Mouse (Mus musculus): ENCODE data around the gene Arhgef15. TPM values are rescaled to one million over a fixed set of nuclear protein-coding genes. Genes with fewer than 3 reads are reported as not detected.
"Not testable (repeated sequence)": the region's sequence is repeated elsewhere in the genome, so short reads cannot be mapped to it uniquely, and the experiment has no call there.

Gene Arhgef15
- total RNA-seq, 2 experiments from 2014 or later = 6.9 to 7.8 TPM

DNA sequence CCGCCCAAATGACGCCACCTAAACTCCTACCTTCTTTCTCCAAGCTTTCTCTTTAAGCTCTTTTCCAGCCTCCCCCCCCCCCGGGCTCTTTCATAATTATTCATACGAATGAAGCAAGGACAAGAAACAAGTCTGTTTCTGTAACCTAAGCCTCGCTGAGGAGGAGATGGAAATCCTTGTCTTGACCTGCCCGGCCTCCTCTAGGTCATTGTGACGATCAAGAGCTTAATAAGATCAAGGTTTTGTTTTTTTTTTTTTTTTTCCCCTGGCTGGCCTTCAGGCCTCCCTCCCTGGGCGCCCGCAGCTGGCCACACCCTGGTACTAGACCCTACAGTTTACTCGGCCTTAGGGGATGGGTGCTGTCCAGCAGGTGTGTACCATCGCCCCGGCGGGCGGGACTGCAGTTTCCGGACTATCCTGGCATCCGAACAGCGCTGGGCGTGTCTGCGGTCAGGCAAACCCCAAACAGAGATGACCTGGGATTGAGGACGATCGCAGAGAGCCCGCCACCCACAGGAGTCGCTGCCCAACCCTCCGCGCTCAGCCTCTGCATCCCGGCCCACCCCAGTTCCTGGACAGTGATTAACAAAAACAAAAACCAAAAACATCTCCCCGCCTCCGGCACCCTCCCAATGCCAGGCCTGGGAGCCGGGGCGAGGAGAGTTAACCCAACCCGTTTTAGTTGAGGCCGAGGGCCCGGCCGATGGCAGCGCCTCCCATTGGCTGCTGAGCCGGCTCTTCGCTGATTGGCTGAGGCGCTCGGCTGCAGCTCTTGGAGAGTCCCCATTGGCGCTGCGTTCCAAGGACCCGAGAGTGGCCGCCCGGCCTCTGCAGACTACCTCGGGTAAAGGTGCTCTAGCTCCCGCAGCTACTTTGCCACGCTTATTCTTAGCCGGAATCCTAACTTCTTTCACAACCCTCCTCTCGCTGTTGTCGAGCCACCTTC, 10.3 kb upstream of the Arhgef15 start, which contains the start of gene Slc25a35:
Gene Slc25a35, plus strand, starts transcription at position 795 of the 946 bp plus-strand sequence.
- intact Hi-C loops (cut with DNase I) = no loop called here
- DNase-seq = peak; percentile 84 to 89

DNA sequence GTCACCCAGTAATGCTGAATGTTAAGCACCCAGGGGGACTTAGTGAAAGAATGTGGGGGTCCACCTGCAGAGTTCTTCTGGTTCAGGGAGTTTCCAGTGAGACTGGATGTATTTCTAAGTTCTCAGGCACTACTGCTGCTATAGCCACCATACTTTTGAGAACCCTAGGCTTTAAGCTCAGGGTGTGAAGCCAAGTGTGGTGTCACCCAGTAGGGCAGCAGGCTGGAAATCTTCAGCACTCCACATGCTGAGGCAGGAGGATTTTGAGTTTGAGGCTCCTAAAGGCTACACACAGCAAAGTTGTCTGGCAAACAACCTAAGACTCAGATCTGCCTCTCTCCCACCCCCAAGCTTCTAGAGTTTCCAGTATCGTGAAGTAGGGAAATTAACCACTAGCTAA, 9.3 kb upstream of the Arhgef15 start:
- no peak for DNase-seq
- intact Hi-C loops (cut with DNase I) = no loop called here

DNA sequence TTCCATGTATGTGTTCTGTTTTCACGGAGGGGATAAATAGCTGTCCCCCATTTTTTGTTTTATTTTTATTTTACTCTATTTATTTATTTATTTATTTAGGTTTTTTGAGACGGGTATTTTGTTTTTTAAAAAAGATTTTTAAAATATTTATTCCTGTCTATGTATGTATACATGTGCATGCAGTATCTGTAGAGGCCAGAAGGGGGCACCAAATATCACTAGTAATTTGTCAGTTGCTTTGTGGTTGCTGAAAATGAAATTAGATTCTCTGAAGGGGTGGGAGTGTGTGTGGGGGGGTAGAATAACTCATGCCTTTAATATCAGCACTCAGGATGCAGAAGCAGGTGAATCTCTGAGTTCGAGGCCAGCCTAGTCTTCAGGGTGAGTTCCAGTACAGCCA, 8.6 kb upstream of the Arhgef15 start:
- intact Hi-C loops (cut with DNase I) = no loop called here
- DNase-seq = peak in 1 of 2 experiments; percentile 30

DNA sequence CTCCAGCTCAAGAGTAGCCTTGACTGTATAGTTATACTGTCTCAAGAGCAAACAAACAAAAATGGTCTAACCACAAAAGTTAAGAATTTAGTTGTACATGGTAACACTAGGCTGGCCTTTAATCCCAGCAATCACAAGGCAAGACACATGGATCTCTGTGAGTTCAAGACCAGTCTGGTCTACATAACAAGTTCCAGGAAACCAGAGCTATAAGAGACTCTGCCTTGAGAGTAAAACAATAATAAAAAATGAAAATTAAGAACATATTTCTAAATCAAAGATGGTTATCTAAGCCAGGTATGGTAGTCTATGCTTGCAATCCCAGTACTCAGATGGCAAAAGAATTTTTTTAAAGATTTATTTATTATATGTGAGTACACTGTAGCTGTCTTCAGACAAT, 7.8 kb upstream of the Arhgef15 start:
- no peak for DNase-seq
- intact Hi-C loops (cut with DNase I) = no loop called here

DNA sequence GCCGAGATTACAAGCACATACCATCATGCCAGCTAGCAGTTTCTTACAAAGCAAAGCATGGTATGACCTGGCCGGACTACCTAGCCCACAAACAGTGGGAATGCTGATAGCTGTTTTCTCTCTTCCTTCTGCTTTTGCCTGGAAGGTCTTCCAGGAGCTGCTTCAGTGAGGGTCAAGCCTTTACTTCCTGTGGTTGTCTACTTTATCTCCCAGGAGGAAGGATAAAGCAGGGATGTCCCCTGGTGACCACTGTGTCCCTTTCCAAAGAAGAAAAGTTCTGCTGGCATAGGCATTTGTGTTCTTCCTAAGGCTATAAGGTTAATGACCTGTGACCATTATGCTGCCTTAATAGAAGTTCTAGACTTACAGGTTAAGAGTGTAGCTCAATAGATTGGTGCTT, 6.1 kb upstream of the Arhgef15 start:
- intact Hi-C loops (cut with DNase I) = no loop called here

DNA sequence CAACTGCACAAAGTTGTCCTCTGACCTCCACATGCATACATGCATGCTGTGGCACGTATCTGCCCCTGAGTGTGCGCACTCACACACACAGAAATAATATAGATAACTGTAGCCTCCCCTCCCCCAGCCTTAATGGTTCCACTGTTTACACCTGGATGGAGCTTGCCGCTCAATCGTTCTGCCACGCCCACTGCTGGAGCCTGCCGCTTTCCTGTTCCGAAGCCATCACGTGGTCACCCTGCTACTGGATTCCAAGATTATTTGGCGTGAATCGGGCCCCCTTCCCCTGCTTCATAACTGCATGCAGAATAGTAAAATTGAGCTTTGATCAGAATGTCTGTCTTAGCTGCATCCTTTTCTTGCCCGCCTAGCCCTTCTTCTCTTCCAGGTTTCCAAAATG, 4.9 kb upstream of the Arhgef15 start:
- intact Hi-C loops (cut with DNase I); DNase-seq: not testable (repeated sequence)

More for the DNA sequence above, 6.1 kb upstream of the Arhgef15 start:
- DNase-seq = no peak

DNA sequence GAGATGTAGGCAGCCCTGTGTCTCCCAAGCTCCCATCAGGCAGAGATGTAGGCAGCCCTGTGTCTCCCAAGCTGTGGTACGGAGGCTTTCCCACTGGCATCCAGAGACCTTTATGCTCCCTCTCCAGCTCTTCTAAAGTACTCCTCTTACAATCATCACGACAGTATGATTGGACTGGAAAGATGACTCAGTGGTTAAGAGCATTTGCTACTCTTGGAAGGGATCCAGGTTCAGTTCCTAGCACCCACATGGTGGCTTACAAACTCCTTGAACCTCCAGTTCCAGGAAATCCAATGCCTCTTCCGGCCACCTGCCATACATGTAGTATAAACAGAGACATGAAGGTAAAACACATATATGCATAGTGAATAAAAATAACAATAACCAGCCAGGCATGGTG, 4.3 kb upstream of the Arhgef15 start:
- intact Hi-C loops (cut with DNase I) = no loop called here

DNA sequence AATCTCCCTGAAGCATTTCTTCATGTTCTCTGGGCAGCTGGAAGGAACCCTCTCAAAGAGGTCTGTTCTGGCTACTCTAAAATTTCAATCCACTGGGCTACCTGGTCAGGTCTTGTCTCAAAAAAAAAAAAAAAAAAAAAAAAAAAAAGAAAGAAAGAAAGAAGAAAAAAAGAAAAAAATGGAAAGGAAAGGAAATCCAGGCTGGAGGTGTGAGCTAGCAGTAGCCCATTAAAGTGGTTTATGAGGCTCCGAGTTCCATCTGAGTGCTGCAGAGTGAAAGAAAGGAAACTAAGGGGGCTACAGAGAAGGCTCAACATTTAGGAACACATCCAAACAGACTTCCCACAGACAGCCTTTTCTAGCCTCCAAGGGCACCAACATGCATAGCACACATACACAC, 691 bp upstream of the Arhgef15 start:
- DNase-seq = no peak
- intact Hi-C loops (cut with DNase I) = no loop called here

More for the DNA sequence above, 4.3 kb upstream of the Arhgef15 start:
- DNase-seq = no peak

DNA sequence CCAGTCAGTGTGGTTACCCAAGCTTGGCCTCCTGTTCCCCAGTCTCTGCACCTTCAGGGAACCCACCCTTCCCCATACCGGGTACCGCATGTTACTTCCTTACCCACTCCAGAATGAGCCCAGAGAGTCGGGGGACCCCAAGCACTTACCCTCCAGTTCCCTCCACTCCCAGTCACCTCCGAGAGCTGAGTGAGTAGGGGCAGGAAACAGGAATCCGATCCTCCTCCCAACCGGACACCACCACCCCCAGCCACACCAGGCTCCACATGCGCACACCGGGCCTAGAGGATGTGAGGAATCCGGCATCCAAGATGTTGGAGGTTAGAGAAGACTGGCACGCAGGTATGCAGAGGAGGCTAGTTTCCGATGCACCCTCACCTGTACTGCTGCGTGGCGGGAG, 583 bp downstream of the Arhgef15 start:
- DNase-seq = no peak
- intact Hi-C loops (cut with DNase I) = no loop called here

DNA sequence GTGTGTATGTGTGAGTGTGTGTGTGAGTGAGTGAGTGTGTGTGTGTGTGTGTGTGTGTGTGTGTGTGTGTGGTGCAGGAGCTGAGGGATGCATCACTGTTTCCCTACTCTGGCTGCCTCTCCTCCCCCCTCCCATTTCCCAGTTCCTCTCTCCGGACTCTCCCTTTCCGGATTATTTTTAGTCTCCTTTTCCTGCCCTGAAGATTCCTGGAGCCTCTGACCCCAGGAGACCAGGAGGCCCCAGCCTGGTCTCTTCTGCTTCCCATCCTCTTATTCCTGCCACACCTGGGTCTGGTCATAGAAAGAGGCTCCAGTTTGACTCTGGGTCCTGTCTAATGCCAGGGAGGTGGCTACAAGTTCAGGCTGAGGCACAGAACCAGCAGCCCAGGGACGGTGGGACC, 1.2 kb downstream of the Arhgef15 start:
- intact Hi-C loops (cut with DNase I) = no loop called here
- no peak for DNase-seq

DNA sequence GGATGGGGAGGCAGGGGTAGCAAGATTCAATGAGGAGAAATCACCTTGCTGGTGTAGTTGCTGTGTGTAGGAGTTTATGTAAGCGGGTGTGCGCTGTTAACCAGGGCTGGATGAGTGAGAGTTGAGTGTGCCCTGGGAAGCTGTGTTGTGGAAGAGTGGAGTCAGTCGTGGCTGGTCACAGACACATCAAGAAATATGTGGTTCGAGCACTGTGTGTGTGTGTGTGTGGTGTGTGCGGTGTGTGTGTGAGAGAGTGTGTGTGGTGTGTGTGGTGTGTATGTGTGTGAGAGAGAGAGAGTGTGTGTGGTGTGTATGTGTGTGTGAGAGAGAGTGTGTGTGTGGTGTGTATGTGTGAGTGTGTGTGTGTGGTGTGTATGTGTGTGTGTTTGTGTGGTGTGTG, 1.8 kb downstream of the Arhgef15 start:
- intact Hi-C loops (cut with DNase I) = no loop called here
- DNase-seq = no peak

DNA sequence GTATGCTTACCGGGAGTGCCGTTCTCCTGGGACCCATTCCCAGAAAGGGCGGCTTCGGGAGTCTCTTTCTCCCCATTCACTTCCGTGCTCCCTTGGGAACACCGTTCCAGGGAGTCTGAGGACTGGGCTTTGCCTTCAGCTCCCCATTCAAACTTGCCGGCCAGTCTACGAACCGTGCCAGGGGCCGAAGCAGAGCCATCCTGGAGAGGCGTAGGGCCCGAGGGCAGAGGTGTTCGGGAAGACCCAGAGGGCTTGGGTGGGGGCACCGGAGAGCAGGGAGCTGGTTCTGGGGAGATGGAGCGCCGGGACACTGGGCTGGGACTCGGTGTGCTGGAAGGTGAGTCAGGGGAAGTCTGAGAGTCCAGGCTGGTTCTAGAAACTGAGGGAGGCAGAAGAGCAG, 2.9 kb downstream of the Arhgef15 start:
- no peak for DNase-seq
- intact Hi-C loops (cut with DNase I) = loop anchor here (5.0 kb wide), 1 partner anchor 47 kb away; no protein-coding TSS in a partner anchor

DNA sequence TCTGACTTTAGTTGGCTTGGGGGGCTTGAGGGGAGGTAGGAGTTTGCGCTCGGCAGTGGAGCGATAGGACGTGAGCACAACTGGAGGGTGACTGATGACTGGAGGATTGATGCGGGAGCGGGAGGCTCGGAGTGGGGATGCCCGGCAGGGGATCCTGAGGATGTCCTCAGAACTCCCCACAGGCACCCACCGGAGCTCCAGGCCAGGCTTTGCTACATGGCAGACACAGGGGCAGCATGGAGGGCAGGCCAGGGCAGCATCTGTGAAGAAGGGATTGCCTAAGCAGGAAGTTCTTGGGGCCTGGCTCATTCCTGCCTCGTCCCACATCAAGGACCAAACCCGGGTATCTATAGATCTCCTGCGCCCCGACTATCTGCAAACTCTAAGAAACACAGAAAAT, 3.4 kb downstream of the Arhgef15 start:
- DNase-seq = no peak
- intact Hi-C loops (cut with DNase I) = loop anchor here (5.0 kb wide), 1 partner anchor 47 kb away; no protein-coding TSS in a partner anchor

DNA sequence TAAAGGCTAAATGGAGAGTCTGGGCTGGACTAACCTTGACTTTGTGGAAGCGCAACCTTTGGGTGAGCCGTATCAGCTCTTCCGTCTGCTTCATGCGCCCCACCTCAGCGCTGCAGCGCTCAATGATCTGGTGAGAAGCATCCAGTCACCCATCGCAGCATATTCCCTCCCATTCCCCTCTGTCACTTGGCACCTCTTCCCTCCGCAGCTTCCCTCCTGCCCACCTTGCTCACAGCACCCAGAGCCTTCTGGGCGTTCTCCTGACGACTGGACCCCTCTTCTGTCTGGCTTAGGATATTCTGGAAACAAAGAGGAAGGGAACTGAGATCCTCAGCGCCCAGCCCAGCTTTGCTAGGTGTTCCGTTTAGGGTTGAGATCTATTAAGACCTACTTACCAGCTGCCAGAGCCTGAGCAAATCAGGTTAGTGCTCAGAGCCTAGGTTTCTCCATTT, 9.7 kb downstream of the Arhgef15 start:
- DNase-seq = no peak
- intact Hi-C loops (cut with DNase I) = no loop called here

DNA sequence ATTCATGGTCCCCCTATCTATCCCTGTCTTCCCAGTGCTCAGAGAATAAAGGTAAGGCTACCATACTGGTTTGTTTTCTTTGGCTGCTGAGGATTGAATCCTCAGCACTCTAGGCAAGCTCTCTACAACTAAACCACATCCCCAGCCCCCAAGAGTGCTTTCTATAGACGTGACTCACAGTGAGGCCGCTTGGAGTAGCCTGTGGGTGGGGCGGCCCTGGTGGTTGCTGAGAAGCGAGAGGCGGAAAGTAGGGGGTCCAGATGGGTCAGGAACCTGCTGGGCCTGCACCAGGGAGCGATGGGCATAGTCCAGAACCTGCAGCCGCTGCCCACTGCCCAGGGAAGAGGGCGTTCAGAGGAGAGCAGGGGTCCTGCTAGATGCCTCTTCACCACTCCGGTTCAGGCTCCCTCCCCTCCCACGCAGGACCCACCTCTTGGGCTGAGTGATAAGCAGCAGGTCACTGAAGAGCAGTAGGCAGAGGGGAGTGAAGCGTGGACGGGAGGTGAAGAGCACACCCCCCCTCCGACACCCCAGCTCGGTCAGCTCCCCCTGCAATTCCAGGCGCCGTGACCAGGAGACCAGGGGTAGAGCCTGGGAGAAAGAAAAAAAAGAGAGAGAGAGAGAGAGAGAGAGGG, 10.4 kb downstream of the Arhgef15 start:
- no peak for DNase-seq
- intact Hi-C loops (cut with DNase I) = no loop called here

DNA sequence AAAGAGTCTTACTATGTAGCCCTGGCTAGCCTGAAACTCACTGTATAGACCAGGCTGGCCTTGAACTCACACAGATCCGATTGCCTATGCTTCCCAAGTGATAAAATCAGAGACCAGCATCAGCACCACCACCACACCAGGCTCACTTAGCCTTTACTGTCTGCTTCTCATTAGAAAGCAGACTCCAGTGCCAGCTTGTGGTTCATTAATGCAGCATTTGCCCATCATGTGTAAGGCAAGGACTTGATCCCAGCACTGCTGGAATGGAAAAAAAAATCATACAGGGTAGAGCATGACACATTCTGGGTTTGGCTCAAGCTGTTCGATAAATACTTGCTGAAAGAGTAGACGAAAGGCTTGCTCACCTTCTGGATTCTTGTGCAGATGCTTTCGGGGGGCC, 11.3 kb downstream of the Arhgef15 start:
- intact Hi-C loops (cut with DNase I) = no loop called here

DNA sequence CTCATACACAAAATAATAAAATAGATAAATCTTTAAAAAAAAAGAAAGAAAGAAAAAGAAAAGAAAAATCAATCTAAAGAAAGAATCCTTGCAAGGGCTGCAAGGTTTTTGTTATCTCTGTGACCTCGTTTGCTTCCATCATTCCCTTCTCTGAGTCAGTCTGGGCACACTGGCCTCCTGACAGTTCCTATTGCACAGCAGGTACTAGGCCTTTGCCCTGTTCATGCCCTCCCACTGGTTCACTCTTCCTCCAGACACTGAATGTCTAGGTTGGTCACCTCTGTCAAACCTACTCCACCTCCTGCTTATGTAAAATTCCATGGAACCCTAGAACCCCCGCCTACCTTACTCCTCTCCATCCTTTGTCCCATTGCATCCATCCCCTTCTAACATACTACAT, 12.0 kb downstream of the Arhgef15 start:
- intact Hi-C loops (cut with DNase I) = no loop called here
- no peak for DNase-seq

More for the DNA sequence above, 11.3 kb downstream of the Arhgef15 start:
- no peak for DNase-seq

DNA sequence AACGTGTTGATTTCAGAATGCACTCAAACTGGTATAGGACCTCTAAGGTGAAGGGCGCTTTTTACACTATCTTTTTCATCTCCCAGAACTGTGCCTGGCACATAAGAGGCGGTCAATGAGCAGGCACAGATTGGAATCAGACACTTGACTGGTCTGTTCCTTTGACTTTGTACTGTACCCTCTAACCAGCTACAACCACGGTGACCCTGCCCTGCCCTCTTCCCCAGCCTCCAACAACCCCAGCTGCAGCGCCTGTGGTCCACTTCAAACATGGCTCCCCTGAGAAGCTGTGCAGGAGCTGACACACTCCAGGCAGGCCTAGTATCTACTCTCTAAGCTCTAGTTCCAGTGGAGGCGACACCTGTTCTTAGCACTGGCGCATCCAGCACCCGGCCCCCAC, 14.5 kb downstream of the Arhgef15 start:
- intact Hi-C loops (cut with DNase I) = no loop called here

DNA sequence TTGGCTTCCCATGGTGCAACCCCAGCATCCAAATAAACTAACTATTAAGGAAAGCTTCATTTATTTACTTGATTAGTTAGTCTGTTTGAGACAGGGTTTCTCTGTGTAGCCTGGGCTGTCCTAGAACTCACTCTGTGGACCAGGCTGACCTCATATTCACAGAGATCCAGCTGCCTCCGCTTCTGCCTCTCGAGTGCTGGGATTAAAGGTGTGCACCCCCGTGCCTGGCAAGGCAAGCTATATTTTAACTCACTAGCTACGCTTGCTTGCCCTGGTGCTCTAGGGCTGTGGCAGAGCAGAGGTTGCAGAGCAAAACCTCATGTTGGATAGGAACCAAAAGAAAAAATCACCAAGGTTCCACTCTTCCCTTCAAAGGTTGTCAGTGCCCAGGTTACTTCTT, 16.8 kb downstream of the Arhgef15 start:
- intact Hi-C loops (cut with DNase I) = no loop called here
- DNase-seq = no peak

More for the DNA sequence above, 14.5 kb downstream of the Arhgef15 start:
- no peak for DNase-seq

DNA sequence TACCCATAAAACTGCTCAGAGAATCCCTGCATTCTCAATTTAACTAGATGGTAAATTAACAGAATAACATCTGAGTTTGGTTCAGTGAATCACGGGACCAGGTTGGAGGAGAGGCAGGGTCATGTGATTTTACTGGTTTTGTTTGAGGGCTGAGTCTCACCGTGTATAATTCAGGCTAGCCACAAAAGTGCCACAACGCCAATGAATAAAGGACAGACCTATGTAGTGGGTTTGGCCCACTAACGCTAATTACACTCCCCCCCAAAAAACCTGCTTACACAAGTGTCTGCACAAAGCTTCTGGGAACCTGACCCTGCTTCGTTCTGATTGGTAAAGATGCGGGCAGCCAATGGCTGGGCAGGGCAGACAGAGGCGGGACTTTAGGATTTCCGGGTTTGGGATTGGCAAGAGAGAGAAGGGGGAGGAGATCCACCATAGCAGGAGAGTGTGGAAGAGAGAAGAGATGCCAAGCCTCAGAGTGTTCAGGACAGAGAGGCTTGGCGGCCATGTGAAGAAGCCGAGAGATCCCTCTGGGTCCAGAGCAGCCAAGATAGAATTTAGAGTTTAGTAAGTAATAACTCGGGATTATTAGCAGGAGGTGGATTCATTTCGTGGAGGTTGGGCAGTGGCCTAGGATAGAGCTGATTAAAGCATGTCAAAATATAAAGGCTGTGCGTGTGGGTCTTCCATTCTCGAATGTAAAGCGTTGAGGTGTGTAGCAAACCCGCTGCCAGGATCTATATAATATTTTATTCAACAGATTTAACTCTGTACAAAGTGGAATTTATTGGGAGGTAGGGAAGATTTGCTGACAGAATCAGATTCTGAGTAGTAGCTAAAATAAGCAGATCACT, 17.6 kb downstream of the Arhgef15 start:
- intact Hi-C loops (cut with DNase I) = no loop called here

DNA sequence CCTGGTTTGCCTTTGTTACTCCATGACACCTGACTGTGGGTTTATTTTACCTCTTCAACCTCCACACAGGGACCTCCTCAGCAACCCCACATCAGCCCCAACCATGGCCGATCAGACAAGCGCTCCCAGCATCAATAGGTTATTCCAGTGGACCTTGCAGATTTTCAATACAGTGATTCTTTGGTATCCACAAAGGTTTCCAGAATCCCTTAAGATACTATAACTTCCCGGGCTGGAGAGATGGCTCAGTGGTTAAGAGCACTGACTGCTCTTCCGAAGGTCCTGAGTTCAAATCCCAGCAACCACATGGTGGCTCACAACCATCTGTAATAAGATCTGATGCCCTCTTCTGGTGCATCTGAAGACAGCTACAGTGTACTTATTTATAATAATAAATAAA, 20.3 kb downstream of the Arhgef15 start:
- intact Hi-C loops (cut with DNase I); DNase-seq: not testable (repeated sequence)

More for the DNA sequence above, 17.6 kb downstream of the Arhgef15 start:
- peak; percentile 73 to 79 for DNase-seq
